Mouse (Mus musculus) stomach, postnatal 0 days (tissue): Measurements from ENCODE around the gene Rprd2.

Experiments
- CTCF ChIP-seq: IDR thresholded peaks from 2 replicates; pipeline ENCODE4 v1.5.1; 2016; ENCODE audit warnings: antibody characterized with exemption, low read depth, mild to moderate bottlenecking, moderate library complexity
- EP300 ChIP-seq: optimal IDR thresholded peaks from 2 replicates; pipeline ENCODE3; 2016; ENCODE audit warnings: antibody characterized with exemption

DNA sequence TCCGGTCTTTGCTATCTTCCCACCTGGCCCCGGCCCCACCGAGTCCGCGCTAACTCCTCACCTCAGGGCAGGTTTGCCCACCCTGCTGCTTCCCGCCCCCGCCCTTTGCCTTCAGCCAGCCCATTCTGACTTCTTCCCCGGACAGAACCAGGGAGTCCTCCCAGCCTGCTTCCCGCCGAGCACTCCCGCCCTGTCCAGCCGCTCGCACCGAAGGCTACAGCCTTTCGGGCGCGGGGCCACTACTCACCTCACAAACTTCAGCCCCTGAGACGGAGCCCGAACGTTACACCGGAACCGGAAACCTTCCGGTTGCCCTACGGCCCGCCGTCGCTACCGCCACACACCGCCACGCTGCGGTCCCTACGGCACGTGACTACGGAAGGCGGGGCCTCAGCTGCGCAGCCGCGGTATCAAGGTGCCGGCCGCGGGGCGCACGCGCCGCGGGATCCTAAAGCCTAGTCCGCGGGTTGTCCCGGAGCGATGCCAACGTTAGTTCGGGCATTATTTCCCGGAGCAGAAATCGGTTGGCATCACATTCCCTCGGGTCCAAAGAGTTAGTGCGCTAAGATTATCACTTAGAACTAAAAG, 36.9 kb upstream of the Rprd2 start, which contains the start of gene Prpf3:
- TF ChIP-seq CTCF (peak; percentile 20; the same call in 1 of the 2 replicates), EP300 (no peak)
